Mouse (Mus musculus): Measurements from ENCODE around the gene Shisa7.
"Not testable (repeated sequence)": the region's sequence is repeated elsewhere in the genome, so short reads cannot be mapped to it uniquely, and the experiment has no call there.

Gene Shisa7

DNA sequence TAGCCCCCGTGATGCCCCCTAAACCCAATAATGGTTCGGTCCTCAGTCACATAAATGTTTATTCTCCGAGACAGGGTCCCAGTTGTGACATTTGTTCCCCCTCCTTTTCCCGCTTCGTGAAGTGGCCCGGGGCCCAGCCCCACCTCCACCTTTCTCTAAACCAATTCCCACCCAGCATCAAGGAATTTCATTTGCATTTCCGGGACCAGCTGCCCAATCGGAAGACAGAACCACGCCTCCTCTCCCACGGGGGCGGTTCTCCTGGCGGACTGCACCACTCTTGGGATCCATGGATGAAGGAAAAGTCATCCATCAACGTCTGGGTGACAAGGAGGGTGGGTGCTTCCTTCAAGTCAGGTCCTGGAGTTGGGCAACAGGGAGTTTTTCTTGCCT lies 417 bp upstream of the Shisa7 start:
- DNase-seq (ENCODE audit: low spot score): no peak

DNA sequence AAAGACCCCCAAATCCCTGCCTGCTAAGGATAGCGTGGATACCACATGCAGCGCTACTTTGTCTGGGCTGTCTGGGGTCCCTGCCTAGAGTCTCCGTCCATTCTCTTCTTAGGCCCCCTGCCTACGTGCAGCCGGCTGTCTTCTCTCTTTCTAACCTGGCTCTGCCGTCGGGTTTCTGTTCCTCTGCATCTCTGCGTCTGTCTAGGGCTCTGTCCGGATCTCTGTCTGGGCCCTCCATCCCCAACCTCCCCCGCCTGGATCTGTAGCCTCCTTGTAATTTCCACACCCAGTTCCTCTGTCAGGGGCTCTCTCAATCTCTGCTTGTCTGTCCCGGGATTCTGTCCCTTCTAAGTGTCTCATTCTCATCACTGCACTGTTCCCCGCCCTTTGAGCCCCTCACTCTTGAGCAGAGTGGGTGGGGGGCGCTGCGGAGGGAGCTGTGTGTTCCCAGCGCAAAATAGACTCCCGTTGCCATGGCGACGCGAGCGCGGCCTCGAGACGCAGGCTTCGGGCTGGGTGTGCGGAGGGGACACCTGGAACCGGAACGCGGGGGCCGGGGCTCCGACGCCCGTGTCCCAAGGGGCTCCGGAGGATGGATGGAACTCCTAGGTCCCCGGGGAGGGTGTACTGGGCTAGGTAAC lies 772 bp downstream of the Shisa7 start:
- DNase-seq (ENCODE audit: low spot score): no peak

DNA sequence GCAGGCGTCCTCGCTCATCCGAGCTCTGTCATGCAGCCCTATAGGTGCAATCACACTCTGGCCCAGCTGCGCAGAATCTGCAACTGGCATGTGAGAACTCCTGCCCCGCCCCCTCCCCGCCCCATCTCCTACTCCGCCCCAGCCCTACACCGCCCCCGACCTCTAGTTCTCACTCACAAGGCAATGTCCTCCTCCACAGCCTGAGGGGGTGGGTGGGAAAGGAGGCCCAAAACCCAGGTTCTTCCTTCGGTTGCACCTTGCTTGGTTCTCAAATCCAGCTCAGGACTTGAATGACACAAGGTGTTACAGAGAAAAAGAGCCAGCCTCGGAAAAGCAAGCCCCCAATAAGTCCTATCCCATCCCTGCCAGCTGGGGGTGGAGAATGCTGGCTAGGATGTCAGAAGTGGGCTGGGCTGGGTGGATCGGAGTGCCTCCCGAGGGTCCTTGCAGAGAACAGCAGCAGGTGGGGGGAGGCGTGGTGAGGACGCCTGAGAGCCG lies 1.8 kb downstream of the Shisa7 start:
- DNase-seq (ENCODE audit: low spot score): no peak

DNA sequence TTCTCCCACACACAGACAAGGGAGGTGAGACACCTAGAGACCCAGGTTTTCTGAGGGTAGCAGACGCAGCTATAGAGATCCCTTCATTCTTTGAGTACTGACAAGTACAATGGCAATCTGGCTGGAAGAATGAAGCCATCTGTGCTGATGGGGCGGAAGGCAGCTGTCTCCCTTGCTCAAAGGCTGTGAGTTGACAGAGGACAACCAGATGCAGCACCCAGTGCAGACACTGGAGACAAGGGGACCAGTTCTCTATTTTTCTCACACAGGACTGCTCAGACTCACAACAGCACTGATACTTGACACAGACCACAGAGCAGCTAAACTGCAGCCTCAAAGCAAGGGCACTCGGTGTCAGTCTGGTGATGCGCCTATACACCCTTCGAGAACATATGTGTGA lies 2.4 kb downstream of the Shisa7 start:
- DNase-seq (ENCODE audit: low spot score): no peak

DNA sequence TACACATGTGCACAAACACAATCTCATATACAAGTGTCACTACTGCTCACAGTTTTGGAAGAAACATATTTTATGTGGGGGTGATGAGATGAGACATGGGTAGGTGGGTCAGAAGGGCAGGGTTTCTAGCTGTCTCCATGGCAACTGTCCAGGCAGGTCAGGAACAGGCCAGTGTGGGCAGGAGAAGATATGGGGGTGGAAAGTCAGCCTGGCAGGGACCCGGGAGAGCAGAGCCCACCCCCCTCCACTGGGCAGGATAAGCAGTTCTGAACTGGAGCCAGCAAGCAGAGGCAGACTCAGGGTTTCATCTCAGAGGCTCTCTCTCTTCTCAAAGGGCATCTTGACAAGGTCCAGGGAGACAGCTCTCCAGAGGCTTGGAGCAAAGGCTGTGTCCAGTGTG lies 6.9 kb downstream of the Shisa7 start:
- DNase-seq (ENCODE audit: low spot score): no peak

DNA sequence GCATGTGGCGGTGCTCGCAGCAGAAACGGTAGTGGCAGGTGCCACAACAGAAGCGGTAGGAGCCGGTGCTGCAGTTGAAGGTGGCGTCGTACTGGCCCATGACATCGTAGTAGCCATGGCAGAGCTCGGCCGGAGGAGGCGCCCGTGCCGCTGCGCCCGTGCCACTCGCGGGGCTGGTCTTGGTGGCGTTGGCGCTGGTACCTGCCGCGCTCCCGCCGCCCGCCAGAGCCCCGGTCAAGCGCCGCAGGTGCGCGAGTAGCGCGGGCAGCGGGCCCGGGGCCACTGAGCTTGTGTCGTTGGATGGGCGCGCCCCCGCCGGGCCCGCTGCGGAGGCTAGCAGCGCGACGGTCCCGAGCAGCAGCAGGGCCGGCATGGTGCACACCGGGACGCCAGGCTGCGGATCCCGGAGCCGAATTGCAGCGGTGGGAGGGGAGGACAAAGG lies 8.1 kb downstream of the Shisa7 start:
- DNase-seq (ENCODE audit: low spot score): no peak

DNA sequence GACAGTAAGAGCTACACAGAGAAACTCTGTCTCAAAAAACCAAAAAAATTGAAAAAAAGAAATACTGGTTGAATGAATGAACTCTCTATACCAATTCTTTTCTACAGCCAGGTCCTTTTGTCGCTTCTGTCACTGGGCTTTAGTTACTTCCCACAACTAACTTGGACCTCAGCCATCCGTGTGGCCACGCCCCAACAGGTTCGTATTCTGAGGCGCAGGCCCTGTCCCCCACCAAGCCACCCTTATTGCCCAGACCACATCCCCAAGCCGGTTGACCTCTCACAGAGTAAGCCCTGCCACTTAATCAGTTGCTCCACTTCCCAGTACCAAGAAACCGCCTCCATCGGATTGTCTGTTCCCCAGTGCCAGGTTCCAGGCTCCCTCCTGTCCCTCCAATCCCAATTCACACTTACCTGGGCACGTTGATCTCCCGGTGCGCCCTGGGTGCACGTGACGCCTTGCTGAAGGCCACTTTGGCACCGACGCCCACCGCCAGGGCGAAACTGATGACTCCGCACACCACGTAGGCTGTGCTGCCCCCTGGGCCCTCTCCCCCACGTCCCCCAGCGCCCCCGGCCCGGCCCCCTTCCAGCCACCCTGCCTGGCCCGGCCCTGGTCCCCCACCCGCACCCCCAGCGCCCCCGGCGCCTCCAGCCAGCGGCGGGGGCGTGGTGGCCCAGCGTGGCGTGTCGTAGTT lies 8.7 kb downstream of the Shisa7 start:
- DNase-seq (ENCODE audit: low spot score): no peak

DNA sequence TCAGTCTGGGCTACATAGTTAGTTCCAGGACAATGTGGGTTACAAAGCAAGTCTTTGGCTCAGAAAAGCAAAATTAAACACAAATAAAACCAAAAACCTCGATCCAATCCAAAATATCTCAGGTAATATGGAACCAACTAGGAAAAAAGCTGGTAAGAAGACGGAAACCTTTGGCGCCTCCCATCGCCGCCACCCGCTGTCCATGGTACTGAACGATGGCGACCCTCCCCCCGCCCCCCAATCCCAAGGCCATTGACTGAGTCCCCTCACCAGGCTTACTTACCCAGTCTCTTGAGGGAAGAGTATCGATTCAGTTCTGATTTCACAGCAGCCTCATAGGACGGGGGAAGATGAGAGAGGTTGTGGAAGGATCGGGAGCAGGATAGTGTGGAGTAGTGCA lies 14.0 kb downstream of the Shisa7 start:
- no peak for DNase-seq (ENCODE audit: low spot score)

DNA sequence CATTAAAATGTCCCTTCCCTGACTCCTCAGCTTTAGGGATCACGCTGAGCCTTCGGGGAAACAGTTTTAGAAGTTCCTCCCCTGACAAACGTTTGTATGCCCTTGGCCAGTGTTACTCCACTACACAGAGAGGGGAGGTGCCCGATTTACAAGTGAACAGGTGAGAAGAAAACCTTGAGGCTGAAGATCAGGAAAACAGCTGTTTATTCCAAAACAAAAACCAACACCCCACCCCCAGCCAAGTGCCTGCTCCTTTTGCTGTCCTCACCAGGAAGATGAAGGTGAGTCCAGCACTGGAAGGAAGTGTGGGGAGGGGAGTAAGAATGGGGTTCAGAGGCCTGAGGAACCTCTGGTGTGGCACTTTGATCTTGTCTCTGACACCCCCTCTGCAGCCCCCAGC lies 19.1 kb downstream of the Shisa7 start:
- DNase-seq (ENCODE audit: low spot score): no peak

DNA sequence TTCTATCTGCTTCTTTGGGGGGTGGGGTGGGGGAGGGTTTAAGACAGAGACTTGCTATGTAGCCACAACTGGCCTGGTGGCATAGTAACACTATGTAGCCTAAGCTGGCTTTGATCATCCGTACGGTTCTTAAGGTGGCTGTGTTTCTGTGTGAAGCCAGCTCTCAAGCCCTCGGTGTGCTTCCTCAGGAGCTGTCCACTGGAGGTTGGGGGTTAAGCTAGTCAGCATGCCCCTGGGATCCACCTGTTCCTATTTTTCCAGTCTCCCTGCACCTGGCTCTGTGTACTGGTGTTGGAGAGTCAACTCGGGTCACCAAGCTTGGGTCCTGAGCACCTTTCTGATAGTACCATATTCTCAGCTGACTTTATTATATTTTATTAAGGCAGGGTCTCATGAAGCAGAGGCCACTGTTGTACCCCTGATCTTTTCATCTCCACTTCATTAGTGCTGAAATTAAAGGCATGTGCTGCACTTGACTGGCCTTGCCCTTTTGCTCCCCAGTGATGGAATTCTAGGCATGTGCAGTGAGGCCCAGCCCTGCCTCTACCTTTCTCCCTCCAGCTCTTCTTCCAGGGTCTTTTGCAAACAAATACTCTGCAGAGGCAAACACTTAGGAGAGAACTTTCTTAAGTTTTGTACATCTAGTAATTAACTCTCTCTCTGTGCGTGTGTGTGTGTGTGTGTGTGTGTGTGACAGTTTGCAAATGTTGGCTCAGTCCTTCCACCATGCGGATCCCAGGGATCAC lies 22.2 kb downstream of the Shisa7 start:
- no peak for DNase-seq (ENCODE audit: low spot score)

DNA sequence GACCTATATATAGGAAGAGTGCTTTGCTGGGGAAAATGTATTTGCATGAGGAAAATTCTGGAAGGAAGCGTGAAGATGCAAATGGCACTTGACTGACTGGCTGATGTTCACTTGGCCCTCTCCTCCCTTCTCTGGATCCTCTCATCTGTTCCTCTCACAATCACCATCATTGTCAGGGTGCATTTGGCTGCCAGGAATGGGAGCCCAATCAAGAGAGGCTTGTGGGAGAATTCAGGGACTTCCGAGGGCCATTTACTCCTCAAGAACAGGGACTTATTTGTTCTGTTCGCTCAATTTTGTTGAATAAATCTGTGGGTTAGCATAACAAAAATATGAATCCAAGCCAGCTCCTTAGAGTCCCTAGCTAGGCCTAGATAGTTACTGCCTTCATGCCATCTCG lies 22.8 kb downstream of the Shisa7 start:
- no peak for DNase-seq (ENCODE audit: low spot score)

DNA sequence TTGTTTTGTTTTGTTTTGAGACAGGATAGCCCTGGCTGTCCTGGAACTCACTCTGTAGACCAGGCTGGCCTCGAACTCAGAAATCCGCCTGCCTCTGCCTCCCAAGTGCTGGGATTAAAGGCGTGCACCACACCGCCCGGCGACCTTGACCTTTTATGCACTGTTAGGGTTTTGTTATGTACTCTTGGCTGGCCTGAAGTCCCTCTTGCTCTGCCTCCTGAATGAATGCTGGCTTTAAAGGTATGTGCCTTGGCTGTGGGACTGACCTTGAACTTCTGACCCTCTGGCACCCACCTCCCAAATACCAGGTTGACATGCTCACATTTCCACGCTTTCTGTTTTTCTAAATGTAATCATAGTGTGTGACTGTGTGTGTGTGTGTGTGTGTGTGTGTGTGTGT lies 23.6 kb downstream of the Shisa7 start:
- not testable (repeated sequence) for DNase-seq (ENCODE audit: low spot score)

DNA sequence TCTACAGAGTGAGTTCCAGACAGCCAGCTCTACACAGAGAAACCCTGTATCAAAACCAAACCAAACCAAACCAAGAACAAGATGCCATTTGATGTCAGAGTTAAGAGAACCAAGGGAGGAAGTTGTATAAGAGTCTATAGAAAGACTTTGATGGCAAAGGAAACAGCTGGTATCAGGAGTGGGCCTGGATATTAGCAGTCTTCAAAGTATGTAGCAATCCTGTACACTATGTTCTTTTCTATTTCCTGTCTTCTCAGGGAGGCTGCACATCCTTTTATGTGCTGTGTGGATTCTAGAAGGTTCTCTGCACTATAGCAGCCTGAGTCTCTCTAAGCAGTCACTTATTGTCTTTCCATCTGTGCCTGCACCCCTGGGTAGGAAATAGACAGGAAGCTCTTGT lies 27.9 kb downstream of the Shisa7 start:
- DNase-seq (ENCODE audit: low spot score): no peak

DNA sequence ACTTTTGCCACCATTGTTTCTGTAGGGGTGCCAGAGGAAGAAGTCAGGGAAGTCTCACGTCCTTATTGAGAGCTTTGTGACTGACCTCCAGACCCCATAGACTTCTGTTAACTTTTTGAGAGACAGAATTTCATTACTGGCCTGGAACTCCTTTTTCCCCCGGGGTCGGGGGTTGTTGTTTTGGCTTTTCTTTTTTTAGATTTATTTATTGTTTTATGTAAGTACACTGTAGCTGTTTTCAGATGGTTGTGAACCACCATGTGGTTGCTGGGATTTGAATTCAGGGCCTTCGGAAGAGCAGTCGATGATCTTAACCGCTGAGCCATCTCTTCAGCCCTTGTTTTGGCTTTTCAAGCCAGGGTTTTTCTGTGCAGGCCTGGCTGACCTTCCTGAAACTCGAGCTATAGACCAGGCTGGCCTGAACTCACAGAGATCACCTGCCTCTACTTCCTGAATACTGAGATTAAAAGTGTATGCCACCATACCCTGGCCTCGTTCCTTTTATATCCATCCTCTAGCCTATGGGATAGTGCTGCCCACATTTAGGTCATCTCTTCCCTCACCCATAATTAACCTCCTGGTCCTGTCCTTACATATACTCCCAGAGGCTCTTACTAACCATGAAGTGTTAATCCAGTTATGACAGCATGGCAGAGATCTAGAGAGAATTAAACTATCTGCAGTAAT lies 31.2 kb downstream of the Shisa7 start:
- DNase-seq (ENCODE audit: low spot score): no peak

DNA sequence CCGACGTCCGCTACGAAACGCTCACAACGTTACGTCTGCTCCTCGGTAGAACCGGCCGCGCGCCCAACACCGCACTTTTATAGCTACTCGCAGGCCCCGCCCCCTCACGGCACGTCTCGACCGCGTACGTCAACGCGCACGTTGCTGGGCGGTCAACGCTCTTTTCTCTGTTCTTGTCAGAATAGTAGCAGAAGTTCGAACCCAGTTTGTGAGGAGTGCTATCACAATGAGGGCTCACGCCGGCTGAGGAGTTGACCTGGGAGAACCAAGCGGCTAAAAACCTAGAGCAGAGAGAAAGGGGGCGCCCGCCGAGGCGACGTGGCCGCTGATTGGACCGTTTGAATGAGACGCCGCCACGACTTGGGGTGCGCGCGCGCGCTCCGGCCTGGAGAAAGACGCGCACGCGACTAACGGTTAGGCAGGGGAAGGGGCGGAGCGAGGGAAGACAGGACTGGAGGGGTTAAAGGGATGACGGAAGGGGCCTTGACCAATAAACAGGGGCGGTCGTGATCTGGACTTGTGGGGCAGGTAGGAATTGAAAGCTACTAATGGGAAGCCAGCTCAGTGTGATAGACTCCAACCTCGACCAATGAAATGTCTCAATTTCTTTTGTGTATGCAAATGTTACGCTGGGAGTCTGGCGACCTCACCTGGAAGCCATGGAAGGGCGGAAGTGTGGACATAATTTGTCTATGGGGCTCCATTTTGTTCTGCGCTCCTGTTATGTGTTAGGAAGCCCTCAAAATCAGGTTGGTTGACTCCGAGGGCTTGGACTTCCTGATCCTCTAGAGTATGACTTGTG lies 32.0 kb downstream of the Shisa7 start, which contains the start of gene Ube2s:
Gene Ube2s, minus strand, starts transcription at position 288 of the 802 bp plus-strand sequence.
- DNase-seq (ENCODE audit: low spot score): peak; percentile 94

DNA sequence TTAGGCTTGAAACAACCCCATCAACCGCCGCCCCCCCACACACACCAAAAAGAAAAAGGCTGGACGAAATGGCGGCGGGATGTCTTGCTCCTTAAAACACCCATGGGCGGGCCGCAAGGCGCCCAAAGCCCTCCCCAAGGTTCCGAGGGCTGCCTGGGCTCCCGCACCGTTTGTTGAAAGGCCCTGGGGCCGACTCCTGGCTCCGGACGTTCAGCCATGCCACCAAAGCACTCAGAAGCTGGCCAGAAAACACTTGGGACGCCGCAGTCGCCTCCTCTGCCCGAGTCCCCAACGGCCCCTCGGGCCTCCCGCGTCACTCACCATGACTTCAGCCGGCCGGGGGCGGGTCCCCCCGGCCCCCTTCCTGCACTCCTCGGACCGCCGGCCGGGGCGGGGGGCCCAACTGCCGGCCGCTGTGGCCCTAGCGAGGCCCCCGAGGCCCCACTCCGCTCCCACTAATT lies 32.6 kb downstream of the Shisa7 start:
- DNase-seq (ENCODE audit: low spot score): no peak

DNA sequence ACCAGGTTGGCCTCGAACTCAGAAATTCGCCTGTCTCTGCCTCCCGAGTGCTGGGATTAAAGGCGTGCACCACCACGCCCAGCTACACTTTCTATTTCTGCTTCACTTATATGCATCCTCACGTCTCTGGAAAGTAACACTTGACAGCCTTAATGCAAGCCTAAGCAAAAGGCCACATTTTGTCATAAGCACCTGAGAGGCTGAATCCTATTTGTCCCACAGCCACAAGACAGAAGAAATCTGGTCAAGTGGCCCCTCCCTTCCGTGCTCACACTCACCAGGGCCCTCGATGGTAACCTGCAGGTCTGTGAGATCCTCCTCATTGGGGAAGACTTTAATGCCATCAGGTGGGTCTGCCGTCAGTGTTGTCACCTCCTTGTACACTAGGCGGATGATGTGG lies 33.4 kb downstream of the Shisa7 start:
- not testable (repeated sequence) for DNase-seq (ENCODE audit: low spot score)

DNA sequence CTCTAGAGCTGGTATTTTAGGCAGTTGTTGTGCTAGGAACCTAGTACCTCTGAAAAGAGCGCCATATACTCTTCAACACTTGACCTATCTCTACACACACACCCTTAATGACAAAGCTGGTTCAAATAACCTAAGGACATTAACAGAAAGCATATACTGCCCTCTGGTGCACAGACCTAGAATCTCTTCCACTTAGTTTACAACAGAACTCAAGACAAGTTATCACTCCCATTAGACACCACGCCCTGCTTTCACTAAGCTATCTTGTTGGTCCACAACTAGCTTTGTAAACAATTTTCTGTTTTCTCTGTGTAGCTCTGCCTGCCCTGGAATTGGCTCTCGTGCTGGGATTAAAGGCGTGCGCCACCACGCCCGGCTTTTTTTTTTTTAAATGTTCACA lies 37.8 kb downstream of the Shisa7 start:
- no peak for DNase-seq (ENCODE audit: low spot score)

DNA sequence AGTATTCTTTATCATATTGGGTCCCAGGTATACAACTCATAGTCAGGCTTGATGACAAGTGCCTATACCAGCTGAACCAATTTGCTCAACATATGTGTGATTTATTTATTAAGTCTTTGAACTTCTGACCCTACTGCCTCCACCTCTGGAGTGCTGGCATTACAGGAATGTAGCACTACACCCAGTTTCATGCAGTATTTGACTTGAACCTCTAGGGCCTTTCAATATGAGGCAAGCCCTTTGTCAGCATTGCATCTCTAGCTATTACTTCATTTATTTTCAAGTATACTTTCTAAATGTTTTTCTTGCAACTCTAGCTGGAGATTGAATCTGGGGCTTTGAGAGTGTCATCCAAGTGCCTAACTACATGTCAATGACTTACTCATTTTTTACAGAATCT lies 42.2 kb downstream of the Shisa7 start:
- DNase-seq (ENCODE audit: low spot score): no peak

DNA sequence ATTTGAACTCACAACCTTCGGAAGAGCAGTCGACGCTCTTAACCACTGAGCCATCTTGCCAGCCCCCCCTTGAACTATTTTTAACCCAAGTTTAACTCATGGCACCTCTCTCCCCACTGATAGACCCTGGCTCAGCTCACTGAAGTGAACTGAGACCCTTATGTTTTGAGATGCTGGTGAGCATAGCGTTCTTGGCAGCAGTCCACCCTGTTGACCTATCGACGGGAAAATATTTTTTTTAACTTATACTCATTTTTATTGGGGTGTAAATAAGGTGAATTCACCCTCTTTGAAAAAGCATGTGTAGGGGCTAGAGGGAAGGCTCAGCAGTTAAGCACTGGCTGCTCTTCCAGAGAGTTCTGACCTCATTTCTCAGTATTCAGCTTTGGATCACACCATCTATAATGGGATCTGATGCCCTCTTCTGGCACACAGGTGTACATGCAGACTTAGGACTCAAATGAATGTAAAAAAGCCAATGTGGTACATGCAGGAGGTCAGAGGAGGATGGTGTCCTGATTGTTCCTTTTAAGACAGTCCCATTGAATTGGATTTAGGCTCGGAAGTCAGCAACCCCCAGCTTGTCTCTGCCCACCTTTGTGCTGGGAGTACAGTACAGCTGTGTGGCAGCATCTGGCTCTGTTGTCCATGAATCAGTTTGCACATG lies 48.6 kb downstream of the Shisa7 start:
- DNase-seq (ENCODE audit: low spot score): no peak

DNA sequence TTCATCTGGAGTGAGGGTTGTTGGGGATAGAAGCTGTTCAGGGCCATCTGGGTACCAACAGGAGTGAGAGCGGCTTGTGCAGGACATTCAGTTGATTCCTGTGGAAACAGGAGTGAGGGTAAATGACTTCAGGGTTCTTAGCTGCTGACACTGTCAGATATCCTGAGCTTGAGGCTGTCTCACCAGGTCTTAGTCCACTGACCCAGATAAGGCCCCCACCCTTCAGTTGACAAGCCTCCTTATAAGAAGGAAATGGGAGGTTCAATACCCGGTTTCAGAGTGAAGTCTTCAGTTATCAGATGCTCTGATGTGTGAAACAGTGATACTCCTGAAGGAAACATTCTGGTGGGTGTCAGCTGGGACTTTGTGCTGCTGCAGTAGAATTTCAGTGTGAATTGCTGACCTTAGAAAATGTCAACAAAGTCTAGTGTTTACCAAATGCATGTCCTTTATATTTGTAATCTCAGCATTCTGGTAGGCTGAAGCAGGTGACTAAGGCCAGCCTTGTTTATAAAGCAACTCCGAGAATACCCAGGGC lies 49.8 kb downstream of the Shisa7 start:
- DNase-seq (ENCODE audit: low spot score): no peak

All from urinary bladder, postnatal 10 days (tissue).